Mouse (Mus musculus): Measurements from ENCODE around the gene Pdcd7.

Pdcd7 gene

GRCm38 (mm10) chr9:65356561-65356960 lies 10.7 kb downstream of the Pdcd7 start:
- no peak for DNase-seq (ENCODE audit: low read depth, low spot score)

- no peak for DNase-seq (ENCODE audit: low read depth, low spot score)
Observed at GRCm38 (mm10) chr9:65356971-65357370, 11.1 kb downstream of the Pdcd7 start.

- no peak for DNase-seq (ENCODE audit: low read depth, low spot score)
Observed at GRCm38 (mm10) chr9:65358956-65359480, 13.1 kb downstream of the Pdcd7 start.

GRCm38 (mm10) chr9:65360641-65361448 lies 14.9 kb downstream of the Pdcd7 start, which contains the start of gene Ubap1l:
Ubap1l (plus strand) TSS chr9:65361041.
- no peak for DNase-seq (ENCODE audit: low read depth, low spot score)

- DNase-seq (ENCODE audit: low read depth, low spot score) = no peak
Observed at GRCm38 (mm10) chr9:65363684-65364083, 17.8 kb downstream of the Pdcd7 start.

- no peak for DNase-seq (ENCODE audit: low read depth, low spot score)
Observed at GRCm38 (mm10) chr9:65365721-65366120, 19.8 kb downstream of the Pdcd7 start.

- no peak for DNase-seq (ENCODE audit: low read depth, low spot score)
Observed at GRCm38 (mm10) chr9:65371756-65372155, 25.9 kb downstream of the Pdcd7 start.

GRCm38 (mm10) chr9:65372449-65372848 lies 26.5 kb downstream of the Pdcd7 start:
- DNase-seq (ENCODE audit: low read depth, low spot score) = no peak

- DNase-seq (ENCODE audit: low read depth, low spot score) = peak; percentile 87
Observed at GRCm38 (mm10) chr9:65374468-65375162, 28.7 kb downstream of the Pdcd7 start.

GRCm38 (mm10) chr9:65375163-65375934 lies 29.4 kb downstream of the Pdcd7 start:
- no peak for DNase-seq (ENCODE audit: low read depth, low spot score)

GRCm38 (mm10) chr9:65381017-65381590 lies 35.2 kb downstream of the Pdcd7 start:
- DNase-seq (ENCODE audit: low read depth, low spot score) = no peak

GRCm38 (mm10) chr9:65382031-65382750 lies 36.3 kb downstream of the Pdcd7 start:
- DNase-seq (ENCODE audit: low read depth, low spot score) = no peak

GRCm38 (mm10) chr9:65382751-65383097 lies 36.8 kb downstream of the Pdcd7 start:
- peak; percentile 64 for DNase-seq (ENCODE audit: low read depth, low spot score)

- DNase-seq (ENCODE audit: low read depth, low spot score) = peak; percentile 66
Observed at GRCm38 (mm10) chr9:65384276-65384675, 38.4 kb downstream of the Pdcd7 start.

GRCm38 (mm10) chr9:65386373-65387140 lies 40.7 kb downstream of the Pdcd7 start:
- no peak for DNase-seq (ENCODE audit: low read depth, low spot score)

- no peak for DNase-seq (ENCODE audit: low read depth, low spot score)
Observed at GRCm38 (mm10) chr9:65390752-65391612, 45.1 kb downstream of the Pdcd7 start.

GRCm38 (mm10) chr9:65391613-65391964 lies 45.7 kb downstream of the Pdcd7 start, which contains the start of gene Kbtbd13:
Kbtbd13 (minus strand) TSS chr9:65391652.
- peak; percentile 88 for DNase-seq (ENCODE audit: low read depth, low spot score)

GRCm38 (mm10) chr9:65392638-65393364 lies 46.9 kb downstream of the Pdcd7 start:
- no peak for DNase-seq (ENCODE audit: low read depth, low spot score)

GRCm38 (mm10) chr9:65393606-65394005 lies 47.7 kb downstream of the Pdcd7 start:
- DNase-seq (ENCODE audit: low read depth, low spot score) = no peak

Data from skeletal muscle tissue, adult 2 months (tissue).